Comparison of ENCODE assay signal across 8 mouse cellular contexts in genomic region chr5:150020851-150021250, GRCm38 (mm10). TPM values are rescaled to one million over a fixed set of nuclear protein-coding genes. Genes with fewer than 3 reads are reported as not detected.
DNase-seq lines count a peak whose midpoint lies in the region; ATAC-seq and TF ChIP-seq lines count a peak whose summit lies in the region.

No protein-coding gene starts in this region.

- peaks cover 11% of the 10 kb centered on the region; the same call in 1 of the 2 replicates for H3K4me1 ChIP-seq in forebrain, embryonic 12.5 days
- no peaks in the 10 kb centered on the region for H3K4me1 ChIP-seq in lung, adult 2 months (ENCODE audit: control insufficient read depth, insufficient read depth, low read length)

- no peak for TF ChIP-seq POLR2A in lung, adult 2 months (IDR thresholded peaks at IDR 0.05; ENCODE audit: borderline replicate concordance, extremely low read depth, low read depth, low read length)

- H3K27me3 ChIP-seq in forebrain, embryonic 12.5 days = peaks cover 3% of the 10 kb centered on the region; the same call in 1 of the 2 replicates

- peak; percentile 74 for DNase-seq in ES-CJ7 (ENCODE audit: low read depth, low spot score)
- DNase-seq in c-Kit-positive CD71-negative TER-119-negative erythroid progenitor cells, embryonic 14.5 days (ENCODE audit: low read depth) = peak; percentile 40
- DNase-seq in layer of hippocampus, adult 18-20 months (ENCODE audit: low spot score in 2 of 2) = peak; percentile 74 to 88
- peak; percentile 56 for DNase-seq in lung, adult 2 months
- peak; percentile 24 for DNase-seq in ovary, adult 18-20 months (ENCODE audit: low spot score)
- peak; percentile 53 for DNase-seq in thymus, postnatal 25 days

- whole genome bisulfite sequencing in forebrain, embryonic 12.5 days = 8% methylated on average over 6 of the region's 6 CpGs
- 6% methylated on average over 6 of the region's 6 CpGs for WGBS in lung, adult 2 months

- H3K9me3 ChIP-seq in forebrain, embryonic 12.5 days = no peaks in the 10 kb centered on the region

- no peak overlapping the region for H3K27ac ChIP-seq in forebrain, embryonic 12.5 days

- TF ChIP-seq CTCF in lung, adult 2 months (IDR thresholded peaks at IDR 0.05; ENCODE audit: insufficient read depth, low read length) = peak; percentile 93

- H3K4me2 ChIP-seq in forebrain, embryonic 12.5 days = no peak overlapping the region

- no peak overlapping the region for H3K4me3 ChIP-seq in forebrain, embryonic 12.5 days (replicated peaks)
- H3K4me3 ChIP-seq in lung, adult 2 months (replicated peaks; ENCODE audit: extremely low read depth, low read depth, low read length) = no peak overlapping the region

- H3K36me3 ChIP-seq in forebrain, embryonic 12.5 days (replicated peaks) = no peaks in the 10 kb centered on the region

- peak; percentile 75 for ATAC-seq in forebrain, embryonic 12.5 days (ENCODE audit: low FRiP score)
- peak; percentile 82 to 84 for ATAC-seq in hematopoietic stem cell, adult 5-6 weeks (replicated peaks in 1 of 2; ENCODE audit: insufficient read depth in 1 of 2, low FRiP score in 2 of 2, low TSS enrichment in 1 of 2, low read depth in 1 of 2, poor library complexity in 2 of 2, severe bottlenecking in 2 of 2)

- no peak overlapping the region for H3K9ac ChIP-seq in forebrain, embryonic 12.5 days

RNA-seq across cellular contexts. Expression of gene Rxfp2, which starts 2.4 kb away (rescaled TPM):
- polyA plus RNA-seq in forebrain, embryonic 12.5 days (2016; fragmentation: Nextera tagmentation; extraction: Ambion mirVana) = 0.22 and 0.47 TPM in 2 replicates
- total RNA-seq in hematopoietic stem cell, adult 5-6 weeks (2017) = not detected in 2 replicates
- total RNA-seq in layer of hippocampus, adult 18-20 months (2021) = under 1 TPM; 0.20 TPM
- 0.17 and 0.26 TPM in 2 replicates for polyA plus RNA-seq in lung, adult 2 months (2012; rRNA removed)

Comparison
In these comparisons a context has a peak if more than half of its experiments do, and no peak if none do; other contexts are left out.
1. DNase-seq: peak in every context shown above with its lines; median percentile 81 in layer of hippocampus, adult 18-20 months; 74 in ES-CJ7; 56 in lung, adult 2 months; 53 in thymus, postnatal 25 days; 40 in c-Kit-positive CD71-negative TER-119-negative erythroid progenitor cells, embryonic 14.5 days; 24 in ovary, adult 18-20 months.